ENCODE assay signal across 14 mouse cellular contexts in genomic region chr2:142267836-142268235, GRCm38 (mm10).
"Had no signal": no experiment of that assay in that cellular context is flagged by ENCODE, and none has a peak within 500 bp of the region (broad histone marks: within the 10 kb centered on the region; RNA-seq: fewer than 3 reads in every experiment).

No protein-coding gene starts in this region.

- H3K4me3 ChIP-seq: kidney, embryonic 15.5 days; layer of hippocampus, adult 2 months; limb, embryonic 13.5 days; liver, embryonic 15.5 days; midbrain, embryonic 13.5 days; myocyte; neural tube, embryonic 15.5 days had no signal

- H3K9me3 ChIP-seq: kidney, embryonic 15.5 days; limb, embryonic 13.5 days; liver, embryonic 15.5 days; midbrain, embryonic 13.5 days; neural tube, embryonic 15.5 days had no signal

- H3K4me2 ChIP-seq: kidney, embryonic 15.5 days; limb, embryonic 13.5 days; liver, embryonic 11.5 days; liver, embryonic 15.5 days; midbrain, embryonic 13.5 days; neural tube, embryonic 15.5 days had no signal

- H3K4me1 ChIP-seq: kidney, embryonic 15.5 days; liver, embryonic 15.5 days; midbrain, embryonic 13.5 days; neural tube, embryonic 15.5 days had no signal

- ATAC-seq: midbrain, embryonic 13.5 days had no signal

- H3K27me3 ChIP-seq: kidney, embryonic 15.5 days; limb, embryonic 13.5 days; liver, embryonic 15.5 days; midbrain, embryonic 13.5 days; neural tube, embryonic 15.5 days had no signal

- H3K36me3 ChIP-seq: kidney, embryonic 15.5 days; limb, embryonic 13.5 days; liver, embryonic 15.5 days; midbrain, embryonic 13.5 days; neural tube, embryonic 15.5 days had no signal

- DNase-seq: kidney, adult 2 months; kidney, postnatal 4 days; lung, adult 2 months; right cerebral cortex, adult 18-20 months; right cerebral cortex, postnatal 25 days; thymus, postnatal 36 days had no signal

- H3K9ac ChIP-seq: kidney, embryonic 15.5 days; limb, embryonic 13.5 days; liver, embryonic 15.5 days; midbrain, embryonic 13.5 days; neural tube, embryonic 15.5 days had no signal

- H3K27ac ChIP-seq: kidney, embryonic 15.5 days; layer of hippocampus, adult 2 months; limb, embryonic 13.5 days; liver, embryonic 15.5 days; midbrain, embryonic 13.5 days; neural tube, embryonic 15.5 days had no signal
